Mouse (Mus musculus) left cerebral cortex, adult 11 months (tissue): ENCODE results near the gene Iqcn.

ENCODE experiments used
- DNase-seq: peaks from one replicate; pipeline ENCODE4 v3.0.0; 2022; ENCODE audit warnings: low spot score

Iqcn gene

DNA sequence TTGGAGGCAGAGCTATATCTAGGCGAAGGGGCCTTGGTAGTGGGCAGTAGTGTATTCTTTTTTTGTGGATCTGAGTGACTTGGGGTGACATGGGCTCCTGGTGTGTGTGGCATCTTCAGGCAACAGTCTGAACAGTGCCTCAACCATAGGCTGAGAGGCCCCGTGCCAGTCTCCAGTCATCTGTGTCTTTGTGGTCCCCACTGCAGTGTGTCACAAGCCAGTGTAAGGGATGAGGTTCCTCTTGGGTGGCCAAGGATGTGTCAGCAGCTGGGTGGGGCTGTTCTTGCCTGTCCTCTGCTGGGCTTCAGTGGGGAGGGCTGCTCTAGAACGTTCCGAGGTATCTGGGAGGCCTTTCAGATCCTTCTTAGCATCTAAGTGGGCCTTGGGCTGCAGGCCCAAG lies 27.7 kb downstream of the Iqcn start:
- DNase-seq: no peak

DNA sequence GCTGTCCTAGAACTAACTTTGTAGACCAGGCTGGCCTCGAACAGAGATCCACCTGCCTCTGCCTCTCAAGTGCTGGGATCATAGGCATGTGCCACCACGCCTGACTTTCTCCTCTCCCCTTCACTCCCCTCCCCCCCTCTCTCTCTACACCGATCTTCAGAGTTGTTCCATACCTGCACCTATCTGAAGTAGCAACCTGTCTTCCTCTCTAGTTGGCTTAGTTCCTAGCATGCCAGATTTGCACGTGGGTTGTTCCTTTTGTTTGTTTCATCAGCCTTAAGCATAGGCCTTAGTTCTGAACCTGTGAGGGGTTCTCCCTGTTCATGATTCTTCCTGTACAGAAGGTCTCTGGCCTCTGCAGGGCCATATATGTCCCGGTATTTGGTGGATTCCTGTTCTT lies 34.4 kb downstream of the Iqcn start:
- no peak for DNase-seq

GRCm38 (mm10) chr8:70738211-70738610 lies 35.0 kb downstream of the Iqcn start:
- no peak for DNase-seq

DNA sequence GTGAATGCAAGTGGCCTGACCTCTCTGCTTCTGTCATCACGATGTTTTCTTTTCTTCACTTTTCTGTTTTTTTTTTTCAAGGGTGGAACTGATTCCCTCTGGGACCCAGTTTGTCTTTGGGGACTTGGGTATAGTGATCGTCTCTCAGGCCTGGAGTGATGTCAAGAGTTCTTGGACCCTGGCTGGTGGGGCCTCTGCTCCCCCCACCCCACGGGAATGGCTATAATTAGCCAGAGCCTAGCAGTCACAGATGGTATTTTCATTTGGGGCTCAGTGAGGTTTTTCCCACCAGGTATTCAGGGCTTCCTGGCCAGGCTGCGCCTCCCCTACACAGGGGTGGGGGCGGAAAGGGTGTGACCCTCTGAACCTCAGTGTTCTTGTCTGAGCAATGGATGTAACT lies 38.4 kb downstream of the Iqcn start:
- DNase-seq: no peak

GRCm38 (mm10) chr8:70742176-70742575 lies 38.9 kb downstream of the Iqcn start:
- no peak for DNase-seq

DNA sequence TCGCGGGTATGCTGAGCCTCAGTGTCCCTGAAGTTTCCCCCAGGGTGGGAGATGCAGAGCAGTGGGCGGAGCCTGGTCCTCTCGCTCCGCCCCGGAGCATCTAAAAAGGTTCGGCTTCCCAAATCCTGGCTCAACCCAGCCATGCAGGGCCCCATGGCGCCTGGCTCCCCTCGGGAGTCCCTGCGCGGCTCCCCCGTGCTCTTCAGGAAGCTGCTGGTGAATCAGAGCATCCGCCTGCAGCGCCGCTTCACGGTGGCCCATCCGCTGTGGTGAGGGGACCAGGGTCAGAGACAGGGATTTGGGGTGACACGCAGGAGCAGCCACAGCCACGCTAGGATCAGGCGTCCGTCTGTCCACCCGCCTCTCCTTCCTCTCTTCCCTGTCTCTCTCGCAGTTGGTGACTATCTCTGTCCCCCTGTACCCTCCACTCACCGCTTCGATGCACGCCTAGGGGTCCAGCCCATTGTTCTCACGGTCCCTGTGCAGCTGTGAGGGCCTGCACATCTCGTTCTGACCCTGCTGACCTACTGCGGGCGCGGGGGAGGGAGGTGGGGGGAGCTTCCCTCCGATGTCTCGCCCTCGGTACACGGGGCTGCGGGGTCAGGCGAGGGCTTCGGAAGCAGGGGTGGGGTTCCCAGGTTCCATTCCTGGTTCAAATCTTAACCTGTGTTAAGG lies 39.9 kb downstream of the Iqcn start:
- DNase-seq: no peak

- no peak for DNase-seq
Measured at GRCm38 (mm10) chr8:70743656-70744590, 40.7 kb downstream of the Iqcn start.

GRCm38 (mm10) chr8:70744806-70745205 lies 41.5 kb downstream of the Iqcn start:
- DNase-seq: no peak

GRCm38 (mm10) chr8:70745691-70746220 lies 42.5 kb downstream of the Iqcn start:
- no peak for DNase-seq

GRCm38 (mm10) chr8:70746676-70747075 lies 43.4 kb downstream of the Iqcn start:
- no peak for DNase-seq

DNA sequence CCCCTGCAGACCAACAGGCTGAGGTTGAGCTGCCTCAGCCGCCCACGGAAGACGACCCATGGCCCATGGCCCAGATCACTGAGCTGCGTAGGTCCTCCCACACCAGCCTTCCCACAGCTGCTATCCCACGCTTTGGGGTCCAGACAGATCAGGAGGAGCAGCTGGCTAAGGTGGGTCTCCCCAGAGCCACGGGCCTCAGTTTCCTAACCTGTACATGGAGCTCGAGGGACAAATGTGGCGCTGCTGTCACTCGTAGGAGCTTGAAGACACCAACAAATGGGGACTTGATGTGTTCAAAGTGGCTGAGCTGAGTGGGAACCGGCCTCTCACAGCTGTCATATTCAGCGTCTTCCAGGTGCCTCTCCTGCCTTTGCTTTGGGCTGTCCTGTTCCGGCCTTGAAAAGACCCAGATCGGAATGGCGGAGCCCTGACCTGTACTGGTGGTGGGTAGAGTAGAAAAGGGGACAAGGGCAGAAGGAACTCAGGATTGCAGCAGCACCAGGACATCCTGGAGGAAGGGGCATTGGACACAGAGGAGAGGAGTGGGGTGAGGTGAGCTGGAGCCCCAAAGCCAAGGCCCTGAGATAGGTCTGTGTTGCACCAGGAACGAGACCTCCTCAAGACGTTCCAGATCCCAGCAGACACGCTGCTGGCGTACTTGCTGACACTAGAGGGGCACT lies 44.1 kb downstream of the Iqcn start:
- DNase-seq: no peak

- no peak for DNase-seq
Measured at GRCm38 (mm10) chr8:70748246-70749096, 45.2 kb downstream of the Iqcn start.

GRCm38 (mm10) chr8:70749097-70749674 lies 45.9 kb downstream of the Iqcn start:
- DNase-seq: no peak

DNA sequence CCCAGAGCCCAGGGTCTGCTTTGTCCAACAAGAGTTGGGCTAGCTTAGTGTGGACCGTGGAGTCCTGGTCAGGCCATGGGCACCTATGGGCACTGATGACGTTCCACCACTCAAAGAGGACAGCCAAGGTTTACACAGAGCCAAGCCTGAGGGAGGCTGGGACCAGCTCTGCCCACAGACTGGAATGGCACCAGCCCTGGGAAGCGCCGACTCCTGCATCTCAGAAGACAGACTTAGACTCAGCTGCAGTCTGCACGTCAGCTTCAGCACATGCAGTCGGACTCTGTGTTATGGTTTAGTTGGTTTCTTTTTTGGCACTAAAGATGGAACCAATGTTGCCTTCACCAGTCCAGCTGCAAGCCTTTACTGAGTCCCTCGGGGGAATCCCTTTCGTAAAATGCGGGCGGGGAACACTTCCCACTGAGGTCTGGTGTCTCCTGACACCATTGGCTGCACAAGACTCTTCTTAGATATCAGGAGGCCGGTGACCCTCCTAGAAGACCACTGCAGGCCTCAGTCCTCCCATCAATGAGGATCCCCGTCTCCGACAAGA lies 46.9 kb downstream of the Iqcn start:
- no peak for DNase-seq

- DNase-seq: no peak
Measured at GRCm38 (mm10) chr8:70752000-70752764, 48.9 kb downstream of the Iqcn start.

GRCm38 (mm10) chr8:70753151-70753550 lies 49.9 kb downstream of the Iqcn start:
- no peak for DNase-seq

GRCm38 (mm10) chr8:70754043-70754870 lies 51.0 kb downstream of the Iqcn start, which contains the start of gene Rab3a:
TSS of gene Rab3a (plus strand) at chr8:70754679.
- peak; percentile 97 for DNase-seq

DNA sequence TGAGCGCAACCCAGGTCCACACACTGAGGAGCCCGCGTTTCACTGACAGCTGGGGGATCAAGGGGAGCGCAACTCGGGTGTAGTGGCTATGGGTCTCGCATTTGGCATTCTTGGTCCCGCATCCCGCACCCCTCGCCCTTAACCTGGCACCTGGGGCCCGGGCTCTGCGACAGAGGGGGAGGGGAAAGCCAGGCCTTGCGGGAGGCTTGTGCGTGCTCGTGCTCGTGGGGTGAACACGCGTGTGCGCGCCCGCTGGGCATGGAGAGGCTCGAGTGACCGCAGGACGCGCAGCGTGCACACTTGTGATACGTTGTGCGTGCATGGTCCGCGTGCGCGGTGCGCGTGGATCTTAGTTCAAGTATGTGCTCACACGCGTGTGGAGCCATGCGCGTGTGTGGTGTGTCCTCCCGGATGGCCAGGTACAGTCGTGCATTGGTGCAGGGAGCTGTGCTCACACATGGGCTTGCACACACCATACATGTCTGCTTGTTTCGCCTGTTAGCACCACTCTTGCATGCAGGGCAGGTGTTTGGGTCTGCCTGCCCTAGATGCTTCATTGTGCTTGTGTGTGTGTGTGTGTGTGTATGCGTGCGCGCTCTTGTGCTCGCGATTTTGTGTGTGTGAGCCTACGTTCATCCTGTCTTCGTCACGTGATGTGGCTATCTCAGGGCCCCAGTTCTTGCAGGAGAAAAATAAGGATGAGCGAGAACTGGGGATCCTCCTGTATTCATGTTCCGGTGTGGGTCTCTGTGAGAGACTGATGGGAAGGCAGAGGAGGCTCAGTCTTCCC lies 51.8 kb downstream of the Iqcn start:
- no peak for DNase-seq
